Mouse (Mus musculus): ENCODE results near the gene 4930442H23Rik.
"Not testable (repeated sequence)": the region's sequence is repeated elsewhere in the genome, so short reads cannot be mapped to it uniquely, and the experiment has no call there.

4930442H23Rik gene

DNA sequence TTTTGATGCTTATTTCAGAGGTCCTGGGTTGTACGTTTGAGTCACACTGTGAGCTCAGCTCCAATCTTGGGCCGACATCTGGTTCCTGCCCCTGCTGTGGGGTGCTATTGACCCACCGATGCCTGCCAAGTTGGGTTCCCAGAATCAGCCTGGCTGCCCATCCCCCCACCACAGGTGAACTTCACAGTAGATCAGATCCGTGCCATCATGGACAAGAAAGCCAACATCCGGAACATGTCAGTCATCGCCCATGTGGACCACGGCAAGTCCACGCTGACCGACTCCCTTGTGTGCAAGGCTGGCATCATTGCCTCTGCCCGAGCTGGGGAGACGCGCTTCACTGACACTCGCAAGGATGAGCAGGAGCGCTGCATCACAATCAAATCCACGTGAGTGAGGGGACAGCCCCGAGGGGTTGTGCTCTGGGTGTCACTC, 6.1 kb downstream of the 4930442H23Rik start:
- DNase-seq (ENCODE audit: low read depth), result no peak

DNA sequence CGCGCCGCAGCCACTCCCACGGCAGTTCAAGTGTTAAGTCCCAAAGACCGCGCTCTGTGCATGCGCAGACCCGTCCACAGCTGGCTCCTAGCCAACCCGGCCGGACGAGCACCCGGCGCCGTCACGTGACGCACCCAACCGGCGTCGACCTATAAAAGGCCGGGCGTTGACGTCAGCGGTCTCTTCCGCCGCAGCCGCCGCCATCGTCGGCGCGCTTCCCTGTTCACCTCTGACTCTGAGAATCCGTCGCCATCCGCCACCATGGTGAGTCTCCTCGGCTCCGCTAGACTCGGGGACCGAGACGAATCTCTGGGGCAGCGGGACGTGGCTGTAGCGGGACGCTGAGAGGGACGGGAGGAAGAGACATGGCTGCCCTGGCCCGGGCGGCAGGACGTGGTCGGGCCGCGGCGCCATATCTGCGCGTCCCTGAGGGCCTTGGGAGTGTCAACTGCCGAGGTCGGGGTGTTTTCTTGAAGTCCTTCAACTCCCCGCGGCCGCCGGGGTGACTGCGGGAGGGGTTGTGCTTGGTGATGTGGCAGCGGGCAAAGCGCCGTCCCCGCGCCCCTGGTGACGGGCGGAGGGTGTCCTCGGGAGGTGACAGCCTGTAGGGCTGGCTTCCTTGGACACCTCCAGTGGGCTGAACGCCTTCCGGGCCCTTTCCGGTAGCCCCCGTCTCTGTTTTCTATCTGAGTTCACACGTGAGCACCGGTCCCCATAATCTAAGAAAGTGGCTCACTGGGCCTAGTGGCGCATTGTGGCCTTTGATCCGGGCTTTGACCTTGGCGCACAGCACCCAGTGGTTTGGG, 7.0 kb downstream of the 4930442H23Rik start, which contains the start of gene Eef2:
Gene Eef2, plus strand, starts transcription at position 166 of the 806 bp plus-strand sequence.
- DNase-seq (ENCODE audit: low read depth), result peak; percentile 93

DNA sequence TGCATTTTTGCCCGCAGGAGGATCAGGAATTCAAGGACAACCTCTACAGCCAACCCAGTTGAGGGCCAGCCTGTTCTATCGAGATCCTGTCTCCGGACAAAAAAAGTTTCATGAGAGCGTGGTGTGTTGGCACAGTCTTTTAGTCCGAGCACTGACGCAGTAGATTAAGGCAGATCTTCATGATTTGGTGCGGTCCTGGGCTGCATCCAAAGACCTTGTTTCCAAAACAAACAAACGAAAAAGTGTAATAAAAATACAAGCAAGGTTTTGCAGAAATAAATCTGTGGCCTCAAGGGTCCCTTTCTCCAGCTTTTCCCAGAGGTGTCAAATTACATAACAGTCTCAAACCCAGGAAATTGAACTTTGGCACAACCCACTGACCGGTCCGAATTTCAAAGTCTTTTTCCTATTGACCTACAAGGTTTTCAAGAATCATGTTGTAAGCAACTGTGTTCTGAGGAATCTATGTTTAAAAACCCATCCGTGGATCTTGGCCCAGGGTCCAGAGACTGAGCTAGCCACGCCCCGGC, 7.6 kb downstream of the 4930442H23Rik start:
- DNase-seq (ENCODE audit: low read depth), result no peak

DNA sequence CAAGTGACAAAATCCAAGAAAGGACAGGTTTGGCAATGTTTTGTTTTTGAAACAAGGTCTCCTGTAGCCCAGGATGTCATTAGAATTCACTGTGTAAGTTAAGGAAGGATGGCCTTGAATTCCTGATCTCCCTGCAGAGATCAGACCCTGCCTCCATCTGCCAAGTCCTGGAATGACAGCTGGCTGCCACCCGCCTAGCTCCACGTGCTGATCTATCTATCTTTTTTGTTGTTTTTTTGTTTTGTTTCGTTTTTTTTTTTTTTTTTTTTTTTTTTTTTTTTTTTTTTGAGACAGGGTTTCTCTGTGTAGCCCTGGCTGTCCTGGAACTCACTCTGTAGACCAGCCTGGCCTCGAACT, 8.3 kb downstream of the 4930442H23Rik start:
- DNase-seq (ENCODE audit: low read depth), result not testable (repeated sequence)

DNA sequence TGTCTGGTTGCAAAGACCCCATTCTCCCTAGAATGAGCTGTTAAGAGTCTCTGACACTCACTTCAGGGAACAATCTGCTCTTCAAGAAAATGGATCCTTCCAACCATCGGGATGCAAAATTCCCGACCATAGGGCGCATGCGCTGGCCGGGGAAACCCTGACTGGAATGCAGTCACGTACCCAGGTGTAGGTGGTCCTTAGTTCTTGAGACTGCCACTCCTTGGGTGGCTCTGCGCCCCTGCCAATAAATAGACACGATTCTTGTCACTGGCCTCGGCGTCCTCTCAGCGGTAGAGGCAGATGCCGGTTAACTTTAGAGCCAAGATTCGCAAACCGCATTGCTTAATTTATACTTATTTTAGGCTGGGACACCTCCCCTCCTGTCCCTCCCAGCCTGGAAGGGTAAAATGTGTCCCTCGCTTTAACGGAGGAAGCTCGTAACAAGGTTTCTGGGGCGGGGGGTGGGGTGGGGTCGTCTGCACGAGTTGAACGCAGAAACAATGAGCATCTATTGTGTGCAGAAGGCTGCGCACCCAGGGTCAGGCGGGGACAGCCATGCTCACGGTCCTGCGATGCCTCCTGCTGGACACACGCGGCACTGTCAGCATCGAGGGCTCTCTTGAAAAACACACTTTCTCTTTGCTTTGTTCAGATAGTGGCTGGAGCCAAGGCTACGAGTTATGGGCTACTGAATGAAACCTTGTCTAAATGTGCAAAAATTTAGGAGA, 8.9 kb downstream of the 4930442H23Rik start:
- DNase-seq (ENCODE audit: low read depth), result peak; percentile 84

DNA sequence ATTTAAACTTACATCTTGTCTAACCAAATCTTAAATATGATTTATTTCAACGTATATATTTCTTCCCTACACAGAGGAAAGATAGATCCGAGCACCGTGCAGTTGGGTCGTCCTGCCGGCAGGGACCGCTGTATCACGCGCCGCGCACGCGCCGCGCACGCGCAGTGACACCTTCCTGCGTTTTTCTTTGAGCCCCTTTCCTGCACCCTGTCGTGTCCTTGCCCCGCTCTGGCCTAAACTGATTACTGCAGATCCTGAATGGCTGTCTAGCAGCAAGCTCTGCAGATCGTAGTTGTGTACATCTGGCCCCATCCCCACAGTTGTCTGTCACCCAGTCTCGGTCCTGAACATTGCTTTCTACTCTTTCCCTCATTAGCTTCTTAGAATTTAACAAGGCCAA, 10.5 kb downstream of the 4930442H23Rik start:
- DNase-seq (ENCODE audit: low read depth), result peak; percentile 75

DNA sequence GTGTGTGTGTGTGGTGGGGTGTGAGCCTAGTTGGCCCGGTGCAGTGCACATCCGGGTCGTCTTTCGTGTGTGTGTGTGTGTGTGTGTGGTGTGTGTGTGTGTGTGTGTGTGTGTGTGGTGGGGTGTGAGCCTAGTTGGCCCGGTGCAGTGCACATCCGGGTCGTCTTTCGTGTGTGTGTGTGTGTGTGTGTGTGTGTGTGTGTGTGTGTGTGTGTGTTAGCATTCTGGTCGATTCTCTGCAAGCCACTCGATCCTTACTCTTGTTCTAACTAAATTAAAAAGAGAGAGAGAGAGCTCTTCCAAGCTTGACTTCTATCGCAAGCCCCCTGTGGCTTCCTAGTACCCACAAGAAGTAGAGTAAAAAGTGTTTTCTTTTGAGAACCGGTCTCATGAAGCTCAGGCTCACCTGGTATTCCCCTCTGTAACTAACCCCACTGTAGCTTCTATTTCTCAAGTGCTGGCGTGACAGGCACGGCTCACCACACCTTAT, 14.2 kb downstream of the 4930442H23Rik start:
- not testable (repeated sequence) for DNase-seq (ENCODE audit: low read depth)

DNA sequence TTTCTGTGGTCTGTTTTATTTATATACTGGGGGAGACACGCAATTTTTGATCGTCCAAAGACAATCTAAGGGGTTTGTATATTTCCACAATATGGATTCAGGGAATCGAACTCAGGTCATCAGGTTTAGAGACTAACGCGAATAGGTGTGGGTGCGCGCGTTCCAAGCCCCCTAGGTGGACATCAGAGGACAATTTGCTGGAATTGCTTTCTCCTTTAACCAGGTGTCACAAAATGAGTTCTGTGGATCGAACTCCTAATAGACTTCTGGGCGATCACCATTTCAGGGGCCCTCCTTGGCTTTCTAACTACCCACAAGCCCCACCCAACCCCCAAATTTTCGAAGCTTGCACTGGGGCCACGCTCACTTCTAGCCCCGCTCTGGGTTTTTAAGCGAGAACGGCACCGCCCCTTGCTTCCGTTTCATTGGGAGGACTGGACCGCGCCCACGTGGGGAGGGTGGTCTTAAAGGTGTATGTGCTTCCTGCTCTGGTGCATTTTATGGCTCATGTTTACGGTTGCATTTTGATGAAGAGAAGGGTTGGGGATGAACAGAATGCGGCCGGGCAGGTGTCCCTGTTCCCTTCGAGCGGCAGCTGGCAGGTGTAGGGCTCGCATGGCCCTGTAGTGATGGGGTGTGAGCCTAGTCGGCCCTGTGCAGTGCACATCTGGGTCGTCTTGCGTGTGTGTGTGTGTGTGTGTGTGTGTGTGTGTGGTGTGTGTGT, 15.0 kb downstream of the 4930442H23Rik start:
- peak; percentile 93 for DNase-seq (ENCODE audit: low read depth)

DNA sequence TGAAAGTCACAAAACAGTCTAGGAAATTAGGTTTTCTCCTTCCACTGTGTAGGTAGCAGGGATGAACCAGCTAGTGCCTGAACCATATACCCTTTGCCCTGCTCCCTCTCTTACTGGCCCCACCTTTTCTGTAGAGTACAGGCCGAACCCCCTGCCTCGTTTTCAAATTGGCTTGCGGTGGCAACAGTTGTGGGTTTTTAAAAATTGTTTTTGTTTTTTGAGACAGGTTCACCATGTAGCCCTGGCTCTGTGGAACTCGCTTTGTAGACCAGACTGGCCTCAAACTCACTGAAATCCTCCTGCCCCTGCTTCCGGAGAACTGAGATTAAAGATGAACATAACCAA, 15.6 kb downstream of the 4930442H23Rik start:
- DNase-seq (ENCODE audit: low read depth), result no peak

DNA sequence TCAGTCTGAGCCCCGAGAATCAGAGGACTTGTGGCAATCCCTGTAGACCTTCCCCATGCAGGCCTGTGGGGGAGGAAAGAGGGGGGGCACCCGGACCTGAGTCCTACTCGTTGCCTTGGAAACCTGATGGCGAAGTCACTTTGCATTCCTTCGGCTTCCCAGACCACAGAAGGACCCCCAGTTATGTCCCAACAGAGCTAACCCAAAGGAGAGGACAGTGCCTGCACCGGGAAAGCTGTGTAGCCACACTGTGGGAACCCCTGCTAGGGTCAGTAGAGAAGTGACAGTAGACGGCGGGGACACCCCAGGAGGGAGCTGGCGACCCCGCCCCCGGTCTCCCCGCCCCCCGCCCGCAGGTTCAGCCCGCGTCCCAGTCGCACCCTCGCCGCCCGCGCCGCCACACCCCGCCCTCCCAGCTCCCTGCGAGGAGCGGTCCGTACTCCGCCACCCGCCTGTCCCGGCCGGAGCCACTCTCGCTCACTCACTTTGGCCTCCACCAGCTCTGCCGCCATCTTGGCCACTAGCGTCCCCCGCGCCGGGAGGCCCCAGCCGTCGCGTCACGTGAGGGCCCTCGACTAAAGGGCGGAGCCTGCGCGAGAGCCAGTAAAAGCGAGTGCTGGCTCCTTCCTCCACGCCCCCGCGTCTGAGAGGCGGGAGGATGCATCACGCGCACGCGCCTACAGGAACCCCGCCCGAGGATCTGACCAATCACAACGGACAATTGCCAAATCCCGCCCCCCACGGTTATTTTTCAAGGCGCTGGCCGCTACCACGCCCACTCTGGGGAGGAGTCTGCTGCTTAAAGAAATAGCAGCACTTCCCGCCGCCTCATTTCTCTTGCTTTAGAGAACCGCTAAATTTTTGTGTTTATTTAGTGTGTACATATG, 16.2 kb downstream of the 4930442H23Rik start, which contains the start of gene Pias4:
Gene Pias4, minus strand, starts transcription at position 724 of the 887 bp plus-strand sequence.
- DNase-seq (ENCODE audit: low read depth), result peak; percentile 99

DNA sequence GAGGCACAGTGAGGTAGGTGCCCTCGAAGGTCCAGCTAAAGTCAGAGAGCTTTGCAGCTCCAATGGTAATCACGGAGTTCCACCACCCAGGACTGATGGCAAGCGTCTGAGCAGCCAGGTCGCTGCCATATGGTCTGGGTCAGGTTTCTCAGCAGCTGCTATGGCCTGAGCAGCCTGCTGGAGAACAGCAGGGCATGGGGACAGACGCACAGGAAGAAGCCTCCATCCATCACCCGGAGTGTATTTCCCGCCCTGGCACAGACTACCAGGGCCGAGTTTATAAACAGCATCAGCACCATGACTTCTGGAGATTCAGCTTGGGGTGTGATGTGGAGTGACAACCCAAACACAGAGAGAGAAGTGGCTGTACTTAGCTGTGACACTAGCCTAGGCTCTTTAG, 18.5 kb downstream of the 4930442H23Rik start:
- no peak for DNase-seq (ENCODE audit: low read depth)

DNA sequence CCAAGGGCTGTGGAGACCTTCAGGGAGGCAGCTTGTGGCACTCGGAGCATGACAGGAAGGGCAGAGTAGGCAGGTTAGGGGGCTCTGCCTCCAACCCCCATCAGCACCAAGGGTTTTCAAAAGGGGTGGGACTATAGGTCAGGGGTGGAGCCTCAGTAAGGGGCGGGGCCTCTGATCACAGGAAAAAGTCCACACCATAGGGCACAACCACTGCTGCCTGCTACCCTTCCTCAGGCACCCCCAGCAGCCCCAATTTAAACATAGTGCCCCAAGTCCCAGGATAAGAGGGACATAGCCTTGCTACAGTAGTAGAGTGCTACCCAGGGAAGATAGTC, 21.4 kb downstream of the 4930442H23Rik start:
- no peak for DNase-seq (ENCODE audit: low read depth)

DNA sequence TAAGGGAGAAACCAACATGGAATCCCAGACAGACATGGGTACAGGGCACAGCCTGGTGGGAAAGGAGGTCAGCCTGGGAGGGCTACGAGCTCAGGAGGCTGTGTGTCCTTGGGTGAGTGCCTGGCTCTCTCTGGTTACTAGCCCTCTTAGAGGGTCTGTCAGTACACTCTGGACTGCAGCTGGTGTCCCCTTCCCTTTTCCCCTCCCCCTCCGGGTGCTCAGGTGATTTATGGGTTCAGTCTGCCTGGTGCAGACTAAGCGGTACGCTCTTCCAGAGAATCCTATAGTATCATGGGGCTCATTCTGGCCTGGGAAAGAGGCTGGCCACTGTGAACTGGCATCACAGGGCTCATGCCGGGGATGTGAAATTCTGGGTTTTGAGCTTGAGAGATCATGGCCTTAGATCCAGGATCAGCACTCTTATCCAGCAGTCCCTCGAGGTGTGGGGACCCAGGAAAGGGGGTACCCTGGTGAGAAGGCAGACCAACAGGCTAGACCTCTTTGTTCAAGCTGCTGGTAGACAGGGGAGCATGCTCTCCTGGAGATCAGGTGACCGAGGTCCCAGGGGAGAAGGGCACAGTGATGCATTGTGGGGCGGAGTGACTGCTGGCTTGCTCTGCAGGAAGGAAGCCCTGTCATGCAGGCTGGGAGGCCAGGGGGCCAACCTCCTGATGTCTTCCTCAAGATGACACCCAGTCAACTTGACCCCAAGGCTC, 21.9 kb downstream of the 4930442H23Rik start:
- DNase-seq (ENCODE audit: low read depth), result no peak

DNA sequence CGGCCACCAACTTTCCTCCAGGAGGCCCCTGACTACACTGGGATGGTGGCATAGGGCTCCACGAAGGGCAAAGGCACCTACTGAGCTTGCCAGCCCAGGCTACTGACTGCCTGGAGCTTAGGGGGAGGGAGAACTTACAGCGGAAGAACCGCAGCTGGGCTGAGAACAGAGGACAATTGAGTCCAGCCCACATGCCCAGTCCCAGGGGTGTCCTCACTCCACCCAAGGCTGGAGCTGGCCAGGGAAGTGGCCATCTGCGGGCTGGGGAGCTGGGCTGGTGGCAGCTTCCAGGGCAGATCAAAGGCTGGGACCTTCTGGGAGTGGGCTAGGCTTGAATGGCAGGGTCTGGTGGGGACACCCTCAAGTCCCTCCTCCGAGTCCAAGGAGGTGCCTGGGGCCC, 28.9 kb downstream of the 4930442H23Rik start:
- DNase-seq (ENCODE audit: low read depth), result no peak

DNA sequence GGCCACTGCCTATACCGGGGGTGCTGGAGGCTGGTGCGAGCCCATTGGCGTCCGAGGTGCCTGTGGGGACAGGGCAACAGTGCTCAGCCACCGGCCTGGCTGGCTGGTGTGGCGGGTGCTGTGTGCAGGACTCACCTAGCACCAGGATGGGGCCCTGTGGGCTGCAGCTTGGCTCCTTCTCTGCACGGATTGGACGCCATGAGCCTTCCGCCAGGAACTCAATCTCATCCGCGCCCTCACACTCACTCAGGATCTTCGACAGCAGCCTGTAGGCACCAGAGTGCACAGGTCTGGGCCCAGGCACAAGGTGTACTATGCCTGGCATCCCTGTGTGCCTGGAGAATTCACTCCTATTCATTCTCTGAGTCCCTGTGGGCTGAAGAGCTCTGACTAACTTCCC, 29.3 kb downstream of the 4930442H23Rik start:
- no peak for DNase-seq (ENCODE audit: low read depth)

DNA sequence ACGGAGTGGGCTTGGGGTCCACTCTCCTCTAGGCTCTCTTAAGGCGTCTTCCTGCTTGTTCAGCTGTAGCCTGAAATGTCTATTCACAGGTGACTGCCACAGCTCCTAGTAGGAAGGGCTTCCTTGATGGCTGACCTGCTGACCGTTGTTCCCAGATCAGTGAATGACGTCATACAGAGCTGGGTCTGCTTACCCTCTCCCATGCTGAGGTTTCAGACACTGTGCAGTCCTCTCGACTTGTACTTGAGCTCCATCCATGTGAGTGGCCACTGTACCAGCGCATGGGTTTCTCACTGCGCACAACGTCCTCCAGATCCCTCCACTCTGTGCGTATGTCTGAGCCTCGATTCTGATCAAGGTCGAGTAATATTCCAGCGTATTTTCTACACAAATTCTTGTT, 31.0 kb downstream of the 4930442H23Rik start:
- DNase-seq (ENCODE audit: low read depth), result no peak

DNA sequence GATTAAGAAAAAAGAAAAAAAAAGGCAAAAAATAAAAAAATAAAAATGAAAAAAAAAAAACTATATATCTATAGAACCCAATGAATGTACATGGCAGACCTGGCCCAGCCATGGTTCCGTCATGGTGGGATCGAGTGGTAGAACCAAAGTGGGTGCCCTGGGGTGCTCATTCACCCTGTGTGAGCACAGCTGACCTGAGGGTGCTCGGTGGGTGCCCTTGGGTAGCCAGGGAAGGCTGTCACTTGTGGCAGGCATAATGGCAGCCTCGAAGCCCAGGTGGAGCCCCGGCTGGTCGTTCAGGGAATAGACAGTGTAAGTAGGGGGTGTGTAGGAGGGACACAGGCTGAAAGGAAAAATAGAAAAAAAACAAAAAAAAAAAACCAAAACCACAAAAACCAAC, 32.4 kb downstream of the 4930442H23Rik start:
- DNase-seq (ENCODE audit: low read depth), result no peak

DNA sequence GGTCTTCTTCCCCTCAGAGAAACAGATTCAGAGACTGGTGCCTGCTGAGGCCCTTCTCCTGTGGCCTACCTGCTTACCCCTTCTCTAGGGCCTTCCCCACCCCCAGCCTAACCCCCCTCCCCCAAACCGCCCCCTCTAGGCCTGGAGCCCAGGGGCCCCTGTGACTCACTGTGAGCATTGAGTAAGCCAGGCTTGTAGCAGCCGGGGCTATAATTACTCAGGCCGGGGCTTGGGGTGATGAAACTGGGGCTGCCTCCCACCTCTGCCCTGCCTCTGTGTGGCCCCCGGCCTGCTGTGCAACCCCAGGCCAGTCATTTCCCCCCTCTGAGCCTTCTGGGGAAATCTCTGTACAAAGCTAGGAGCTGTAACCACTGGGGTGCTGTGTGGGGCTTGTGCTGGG, 37.4 kb downstream of the 4930442H23Rik start:
- DNase-seq (ENCODE audit: low read depth), result no peak

DNA sequence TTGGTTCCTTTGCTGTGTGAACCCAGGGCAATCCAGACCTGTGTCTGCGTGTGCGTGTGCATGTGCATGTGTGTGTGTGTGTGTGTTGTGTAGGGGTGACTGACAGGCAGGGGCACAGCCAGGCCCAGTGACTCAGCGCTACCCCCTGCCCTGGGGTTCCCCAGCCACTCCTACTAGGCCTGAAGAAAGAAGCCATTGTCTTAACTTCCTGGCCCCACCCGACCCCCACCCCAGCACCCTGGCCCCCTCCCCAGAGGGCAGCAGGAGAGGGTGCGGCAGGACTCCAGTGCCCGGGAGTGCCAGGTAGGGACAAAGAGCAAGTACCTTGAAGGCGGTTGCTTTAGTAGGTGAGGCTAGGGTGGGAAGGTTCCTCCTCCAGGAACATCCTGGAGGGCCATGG, 37.9 kb downstream of the 4930442H23Rik start:
- DNase-seq (ENCODE audit: low read depth), result no peak

DNA sequence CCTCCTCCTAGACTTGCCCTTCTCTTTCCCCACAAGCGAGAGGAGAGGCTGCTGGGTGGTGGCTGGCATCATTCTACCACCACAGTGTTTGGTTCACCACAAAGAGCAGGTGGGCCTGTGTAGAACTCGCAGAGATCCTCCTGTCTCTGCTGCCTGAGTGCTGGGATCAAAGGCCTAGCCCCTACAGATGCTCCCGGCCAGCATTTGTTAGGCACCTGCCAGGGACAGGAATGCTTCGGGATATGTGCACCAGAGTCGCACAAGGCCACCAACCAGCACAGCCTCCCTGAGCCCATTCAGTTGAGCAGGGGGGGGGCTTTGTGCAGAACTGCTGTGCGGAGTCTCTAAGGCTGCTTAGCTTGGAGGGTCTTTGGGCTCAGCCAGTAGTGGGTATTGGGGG, 38.3 kb downstream of the 4930442H23Rik start:
- DNase-seq (ENCODE audit: low read depth), result no peak

DNA sequence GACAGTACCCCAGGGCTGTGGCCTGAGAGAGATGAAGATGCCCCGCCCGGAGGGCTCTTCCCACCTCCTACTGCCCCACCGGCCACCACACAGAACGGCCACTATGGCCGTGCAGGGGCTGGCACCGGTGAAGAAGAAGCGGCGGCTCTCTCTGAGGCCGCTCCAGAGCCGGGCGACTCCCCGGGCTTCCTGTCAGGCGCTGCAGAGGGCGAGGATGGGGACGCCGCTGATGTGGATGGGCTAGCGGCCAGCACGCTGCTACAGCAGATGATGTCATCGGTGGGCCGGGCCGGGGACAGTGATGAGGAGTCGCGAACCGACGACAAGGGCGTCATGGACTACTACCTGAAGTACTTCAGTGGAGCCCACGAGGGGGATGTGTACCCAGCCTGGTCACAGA, 39.0 kb downstream of the 4930442H23Rik start:
- DNase-seq (ENCODE audit: low read depth), result no peak

Data from c-Kit-positive CD71-positive TER-119-negative erythroid progenitor cells, embryonic 14.5 days (primary cell).